Comparison of ENCODE assay signal across 9 mouse cellular contexts in genomic region chr10:96955776-96956448, GRCm38 (mm10).
DNase-seq lines count a peak whose midpoint lies in the region; ATAC-seq and TF ChIP-seq lines count a peak whose summit lies in the region.
"Had no signal": no experiment of that assay in that cellular context is flagged by ENCODE, and none has a peak within 500 bp of the region (broad histone marks: within the 10 kb centered on the region; RNA-seq: fewer than 3 reads in every experiment).

No protein-coding gene starts in this region.

- no peak overlapping the region for H3K27ac ChIP-seq in kidney, embryonic 14.5 days (ENCODE audit: low read depth, low read length)
- H3K27ac ChIP-seq in forebrain, embryonic 16.5 days (ENCODE audit: low read length): peak overlapping the region; percentile 82

- WGBS in kidney, embryonic 14.5 days: 34% methylated on average over 16 of the region's 16 CpGs
- WGBS in forebrain, embryonic 16.5 days: 1% methylated on average over 16 of the region's 16 CpGs

- no peak overlapping the region for H3ac ChIP-seq in myocyte (ENCODE audit: control insufficient read depth, insufficient read length)

- H3K9ac ChIP-seq in kidney, embryonic 14.5 days (ENCODE audit: low read depth, low read length): no peak overlapping the region
- H3K9ac ChIP-seq in forebrain, embryonic 16.5 days (replicated peaks; ENCODE audit: low read depth, low read length): peak overlapping the region; percentile 44; the same call in 1 of the 2 replicates

- H3K36me3 ChIP-seq in kidney, embryonic 14.5 days (ENCODE audit: control insufficient read depth, insufficient read depth, low read length): no peaks in the 10 kb centered on the region
- no peaks in the 10 kb centered on the region for H3K36me3 ChIP-seq in forebrain, embryonic 16.5 days (ENCODE audit: control insufficient read depth, insufficient read depth)
- no peaks in the 10 kb centered on the region for H3K36me3 ChIP-seq in myocyte (ENCODE audit: control insufficient read depth, insufficient read depth)

- H3K4me1 ChIP-seq in kidney, embryonic 14.5 days (ENCODE audit: control insufficient read depth, insufficient read depth, low read length): no peaks in the 10 kb centered on the region
- peaks cover 16% of the 10 kb centered on the region for H3K4me1 ChIP-seq in forebrain, embryonic 16.5 days (replicated peaks; ENCODE audit: control insufficient read depth, insufficient read depth, low read length)

- H3K9me3 ChIP-seq in kidney, embryonic 14.5 days (ENCODE audit: control insufficient read depth, low read length): no peaks in the 10 kb centered on the region
- H3K9me3 ChIP-seq in forebrain, embryonic 16.5 days (ENCODE audit: control insufficient read depth, low read length): no peaks in the 10 kb centered on the region

- no peaks in the 10 kb centered on the region for H3K27me3 ChIP-seq in kidney, embryonic 14.5 days (ENCODE audit: control insufficient read depth, insufficient read depth, low read length)
- no peaks in the 10 kb centered on the region for H3K27me3 ChIP-seq in forebrain, embryonic 16.5 days (replicated peaks; ENCODE audit: control insufficient read depth, insufficient read depth, low read length)
- H3K27me3 ChIP-seq in myocyte (ENCODE audit: control insufficient read depth, insufficient read depth, insufficient read length): no peaks in the 10 kb centered on the region
- H3K27me3 ChIP-seq: CH12.LX had no signal

- ATAC-seq in kidney, embryonic 14.5 days (ENCODE audit: low FRiP score, low TSS enrichment): no peak
- ATAC-seq in forebrain, embryonic 16.5 days: peak; percentile 71
- no peak for ATAC-seq in granulocyte monocyte progenitor cell, adult 5-6 weeks (replicated peaks; ENCODE audit: poor library complexity, severe bottlenecking)

- no peak overlapping the region for H3K4me3 ChIP-seq in kidney, embryonic 14.5 days (ENCODE audit: low read length)
- peak overlapping the region; percentile 23 for H3K4me3 ChIP-seq in forebrain, embryonic 16.5 days (replicated peaks; ENCODE audit: low read length)
- H3K4me3 ChIP-seq in myocyte: no peak overlapping the region

- H3K4me2 ChIP-seq in kidney, embryonic 14.5 days (replicated peaks; ENCODE audit: low read depth, low read length): peak overlapping the region; percentile 22; the same call in 1 of the 2 replicates
- peak overlapping the region; percentile 50 for H3K4me2 ChIP-seq in forebrain, embryonic 16.5 days (ENCODE audit: low read length)
- peak overlapping the region; percentile 54 for H3K4me2 ChIP-seq in myocyte (ENCODE audit: low read depth)

- no peak for TF ChIP-seq POLR2A in myocyte (IDR thresholded peaks at IDR 0.05; ENCODE audit: insufficient read length, low read depth)

- no peak for DNase-seq in kidney, adult 9 months
- peak; percentile 22 for DNase-seq in cerebellum, adult 11 months
- DNase-seq in ovary, postnatal 36 days (ENCODE audit: low spot score): no peak
- no peak for DNase-seq in gastrocnemius, adult 18-20 months (ENCODE audit: low spot score)

- no peaks in the 10 kb centered on the region for H3K79me2 ChIP-seq in myocyte (ENCODE audit: control insufficient read depth, insufficient read depth)

TF ChIP-seq in myocyte, 11 proteins besides CTCF, POLR2A, EP300 and RAD21:
- TF ChIP-seq CEBPB (IDR thresholded peaks at IDR 0.05; ENCODE audit: insufficient read depth, poor library complexity, severe bottlenecking) (no peak), MYOG (IDR thresholded peaks at IDR 0.05; ENCODE audit: control insufficient read depth in 1 of 3, insufficient read depth in 1 of 3, insufficient read length in 2 of 3, low read depth in 2 of 3) (no peak), E2F4 (IDR thresholded peaks at IDR 0.05; ENCODE audit: insufficient read depth) (no peak), POLR2AphosphoS2 (IDR thresholded peaks at IDR 0.05; ENCODE audit: insufficient read length, low read depth) (no peak), REST (IDR thresholded peaks at IDR 0.05; ENCODE audit: insufficient read depth, insufficient read length) (no peak), SRF (IDR thresholded peaks at IDR 0.05; ENCODE audit: control insufficient read depth, insufficient read length, low read depth) (no peak)
TF ChIP-seq in myocyte: peak in this region for 0.
